Mouse (Mus musculus) liver, adult 2 months (tissue): ENCODE results near the gene Maml3.

ENCODE experiments used
- CTCF ChIP-seq: fragments of 200-500 bp; IDR thresholded peaks from 2 replicates; pipeline ENCODE4 v1.5.1; 2011; ENCODE audit warnings: low read depth, low read length, control low read depth
- POLR2A ChIP-seq: fragments of 200-500 bp; IDR thresholded peaks from 2 replicates; pipeline ENCODE4 v1.6.1; 2011; ENCODE audit warnings: low read length, control low read depth; ENCODE audit not compliant: insufficient read depth; ENCODE audit errors: extremely low read depth

DNA sequence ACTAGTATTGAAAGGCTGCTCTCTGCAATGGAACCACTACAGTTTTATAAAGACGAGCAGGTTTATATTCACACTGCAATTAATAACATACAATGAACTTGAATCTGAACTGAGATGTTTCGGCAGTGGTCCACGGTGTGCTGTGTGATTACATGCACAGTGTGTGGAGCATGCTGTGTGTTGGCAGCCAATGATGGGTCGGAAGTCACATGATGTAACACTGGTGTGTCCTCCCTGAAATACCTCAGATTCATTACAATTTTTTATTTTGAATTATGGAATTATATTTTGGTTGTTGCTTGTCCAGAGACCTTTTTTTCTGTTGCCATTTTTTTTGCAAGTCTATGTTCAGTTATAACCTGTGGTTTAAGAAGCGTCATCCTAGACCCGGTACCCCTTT, 467.6 kb downstream of the Maml3 start:
- TF ChIP-seq CTCF (no peak), POLR2A (no peak)
